Mouse (Mus musculus) adrenal gland, postnatal 14 days (tissue): Measurements from ENCODE around the gene Tmem129. TPM values are rescaled to one million over a fixed set of nuclear protein-coding genes. Genes with fewer than 3 reads are reported as not detected.
A peak's percentile ranks its signal among the peaks of the same experiment; 100 is the strongest.

ENCODE experiments used
- DNase-seq: peaks from one replicate; pipeline ENCODE4 v3.0.0; 2021; ENCODE audit warnings: mixed read lengths
- total RNA-seq: library from RNA; stranded (reverse); gene quantifications from 2 replicates; pipeline ENCODE4 v1.2.3, GENCODE M21; 2021

The Tmem129 gene
- total RNA-seq, 1 experiment from 2014 or later = 20.0 TPM

DNA sequence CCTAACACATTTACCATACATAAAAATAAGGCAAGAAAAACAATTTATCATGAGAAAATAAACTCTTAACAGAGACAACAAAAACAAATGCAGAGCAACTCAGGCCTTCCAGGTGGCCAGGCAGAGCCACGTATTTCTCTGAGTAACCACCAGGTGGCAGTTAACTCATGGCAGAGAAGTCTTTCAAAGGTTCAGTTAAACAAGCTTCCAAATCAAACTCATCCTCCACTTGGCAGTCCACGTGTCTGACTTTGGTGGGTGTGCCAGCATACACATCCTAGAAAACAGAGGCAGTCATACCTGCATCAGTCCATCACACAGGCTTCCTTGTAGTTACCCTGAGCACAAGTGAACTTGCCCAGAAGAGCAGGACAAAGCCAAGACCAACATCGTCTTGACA lies 17.6 kb downstream of the Tmem129 start:
- peak; percentile 59 for DNase-seq

DNA sequence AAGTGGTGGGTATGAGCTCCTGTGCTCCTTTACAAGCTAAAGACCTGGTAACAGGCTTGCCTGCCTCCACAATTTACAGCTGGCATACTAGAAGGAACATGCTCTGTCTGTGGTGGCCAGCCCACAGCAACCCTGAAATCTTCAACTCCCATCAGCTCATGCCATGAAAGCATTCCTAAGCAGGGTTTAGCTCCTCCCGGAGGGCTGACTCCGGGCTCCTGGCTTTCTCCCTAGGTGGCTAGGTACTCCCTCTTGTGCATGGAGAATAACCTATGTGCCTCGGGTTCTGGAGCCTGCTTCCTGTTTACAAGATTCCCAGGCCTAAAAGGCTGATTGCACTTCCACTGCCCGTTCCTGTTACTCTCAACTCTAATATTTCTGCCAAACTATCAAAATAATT lies 19.4 kb downstream of the Tmem129 start:
- no peak for DNase-seq

DNA sequence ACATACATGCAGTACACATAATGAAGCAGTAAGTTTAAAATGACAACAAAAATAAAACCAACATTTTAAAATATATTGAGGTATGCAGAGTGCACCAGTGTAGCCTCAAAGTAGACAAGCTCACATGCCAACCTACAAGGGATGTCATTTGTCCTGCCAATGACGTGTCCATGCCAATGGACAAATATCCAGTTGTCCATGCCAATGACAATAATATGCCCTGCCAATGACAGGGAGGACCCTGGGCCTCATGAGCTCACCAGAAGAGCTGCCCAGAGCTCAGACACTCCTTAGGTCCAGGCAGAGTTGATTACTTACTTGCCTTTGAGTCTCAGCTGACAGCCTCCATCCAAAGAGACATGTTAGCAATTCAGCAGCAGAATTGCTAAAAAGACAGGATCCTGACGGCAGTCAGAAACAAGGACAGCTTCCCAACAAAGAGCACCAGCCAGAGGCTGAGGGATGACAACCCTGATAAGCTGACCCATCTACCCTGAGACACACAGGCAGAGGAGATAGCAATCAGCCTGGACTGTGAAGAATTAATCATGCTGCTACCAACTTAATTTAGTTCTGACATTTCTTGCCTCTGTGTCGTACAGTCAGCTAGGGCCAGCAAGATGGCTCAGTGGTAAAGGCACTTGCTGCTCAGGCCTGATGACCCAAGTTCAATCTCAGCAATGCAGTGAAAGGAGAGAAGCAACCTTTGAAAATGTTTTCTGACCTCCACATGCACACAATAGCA lies 20.4 kb downstream of the Tmem129 start:
- DNase-seq = no peak

DNA sequence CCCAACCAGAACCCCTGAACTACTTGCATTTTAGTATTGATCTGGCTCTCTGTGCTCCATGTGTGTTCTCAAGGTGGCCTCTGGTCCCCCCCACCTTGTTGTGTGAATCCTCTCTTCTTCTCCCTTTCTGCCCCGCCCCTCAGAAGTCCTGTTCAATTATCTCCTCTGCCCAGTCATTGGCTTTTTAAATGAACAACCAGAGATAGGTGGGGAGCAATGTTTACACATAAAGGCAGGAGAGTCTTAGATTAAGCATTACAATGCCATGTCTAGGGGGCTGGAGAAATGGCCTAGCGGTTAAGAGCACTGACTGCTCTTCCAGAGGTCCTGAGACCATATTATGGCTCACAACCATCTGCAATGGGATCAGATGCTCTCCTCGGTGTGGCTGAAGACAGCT lies 22.9 kb downstream of the Tmem129 start:
- DNase-seq = no peak

DNA sequence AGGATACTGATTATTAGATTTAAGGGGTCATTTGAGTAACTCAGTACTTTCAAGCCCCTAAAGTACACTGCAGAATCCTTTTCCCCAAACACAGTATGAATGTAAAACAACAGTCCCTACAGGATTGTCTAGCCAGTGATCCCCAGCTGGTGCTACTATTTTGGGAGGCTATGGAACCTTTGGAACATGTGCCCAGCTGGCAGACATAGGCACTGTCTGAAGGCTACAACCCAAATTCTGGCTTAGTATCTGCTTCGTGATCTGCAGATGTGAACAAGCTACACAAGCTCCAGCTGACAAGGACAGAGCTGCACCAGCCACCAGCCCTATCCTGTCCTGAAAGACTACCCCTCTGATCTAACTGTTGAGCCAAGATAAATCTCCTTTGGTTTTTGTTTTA lies 25.7 kb downstream of the Tmem129 start:
- no peak for DNase-seq

DNA sequence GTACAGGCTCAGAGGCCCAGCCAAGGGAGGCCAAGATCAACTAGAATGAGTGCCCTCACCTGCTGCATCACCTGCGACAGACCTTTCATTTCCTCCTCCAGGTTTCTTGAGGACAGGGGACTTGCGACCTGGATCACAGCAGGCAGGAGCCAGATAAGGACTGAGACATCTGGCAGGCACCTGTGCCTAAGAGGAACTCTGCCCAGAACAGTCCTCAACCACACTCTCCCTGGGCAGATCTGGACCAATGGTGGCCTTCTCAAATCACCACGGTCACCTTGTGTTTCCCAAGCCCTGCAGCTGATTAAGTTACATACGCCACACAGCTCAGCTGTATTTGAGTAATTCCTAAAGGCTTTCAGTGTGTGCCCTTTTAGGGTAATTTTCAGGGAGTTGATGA lies 27.6 kb downstream of the Tmem129 start:
- peak; percentile 21 for DNase-seq

DNA sequence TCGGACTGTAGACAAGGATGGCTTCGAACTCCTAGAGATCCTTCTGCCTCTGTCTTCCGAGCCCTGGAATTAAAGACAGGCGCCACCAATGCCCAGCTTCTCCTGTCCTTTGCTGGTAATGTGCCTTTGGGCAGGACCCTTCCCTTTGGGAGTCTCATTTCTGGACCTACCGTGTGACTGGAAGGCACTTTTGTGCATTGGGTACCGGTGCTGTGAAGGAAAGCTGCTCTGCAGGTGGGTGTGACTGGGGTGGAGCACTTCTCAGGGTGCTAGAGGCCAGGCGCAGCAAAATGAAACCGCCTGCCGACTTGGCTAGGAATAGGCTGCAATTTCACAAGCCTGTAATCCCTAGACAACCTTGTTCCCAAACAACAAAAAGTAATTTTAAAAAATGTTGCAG lies 28.2 kb downstream of the Tmem129 start:
- peak; percentile 61 for DNase-seq

DNA sequence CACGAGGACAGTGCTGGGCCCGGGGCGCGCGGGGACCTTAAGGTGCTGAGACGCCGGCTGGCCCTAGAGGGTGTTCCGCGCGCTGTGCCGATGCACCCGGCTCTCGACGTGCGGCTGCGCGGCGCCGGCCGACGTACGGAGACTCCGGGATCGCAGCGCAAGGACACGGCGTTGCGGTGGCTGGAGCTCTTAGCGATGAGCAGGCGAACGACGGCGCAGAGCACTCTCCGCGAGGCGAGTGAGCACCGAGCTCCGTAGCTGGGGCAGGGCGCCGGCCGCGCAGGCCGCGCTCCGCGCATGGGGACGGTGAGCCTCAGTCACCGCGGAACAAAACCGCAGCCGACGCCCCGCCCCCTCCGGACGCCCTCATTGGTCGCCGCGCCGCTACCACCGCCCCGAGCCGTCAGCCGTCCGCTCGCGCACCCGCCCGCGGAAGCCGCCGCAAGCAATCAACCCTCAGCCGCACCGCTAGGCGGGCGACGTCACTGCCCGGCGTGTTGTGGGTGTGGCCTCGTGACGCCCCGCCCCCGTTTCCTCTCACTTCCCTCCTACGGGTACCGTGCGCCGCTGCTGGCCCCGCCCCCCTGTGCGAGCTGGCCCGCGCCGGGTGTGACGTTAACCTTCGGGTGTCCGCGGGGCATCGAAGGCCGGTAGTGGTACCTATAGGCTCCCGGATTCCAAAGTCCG lies 28.8 kb downstream of the Tmem129 start, which contains the start of the genes Fam53a and Gm9903:
Gene Fam53a (minus strand): TSS at position 335 of the 687 bp plus-strand sequence.
Gene Gm9903 (plus strand): TSS at position 625 of the 687 bp plus-strand sequence.
- peak; percentile 100 for DNase-seq

DNA sequence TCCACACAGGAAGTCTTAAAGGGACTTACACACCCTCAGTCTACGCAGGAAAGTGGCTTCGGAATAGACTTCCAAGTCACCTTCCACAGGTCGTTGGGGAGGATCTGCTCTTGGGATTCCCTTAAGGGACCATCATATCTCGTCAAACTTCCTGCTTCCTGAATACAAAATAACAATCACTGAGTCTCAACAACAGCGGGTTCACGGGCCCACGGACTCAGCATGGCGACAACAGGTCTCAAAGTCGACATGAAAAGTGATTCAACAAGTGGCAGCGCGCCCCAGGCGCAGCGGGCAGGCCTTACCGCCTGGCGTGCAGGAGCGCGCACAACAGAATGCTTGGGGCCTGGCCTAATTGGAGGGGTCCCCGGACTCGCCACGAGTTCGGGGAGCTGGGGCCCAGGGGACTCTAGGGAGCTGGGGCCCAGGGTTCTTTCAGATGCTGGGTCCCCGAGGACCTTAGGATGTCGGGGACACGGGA lies 29.4 kb downstream of the Tmem129 start:
- peak; percentile 72 for DNase-seq

DNA sequence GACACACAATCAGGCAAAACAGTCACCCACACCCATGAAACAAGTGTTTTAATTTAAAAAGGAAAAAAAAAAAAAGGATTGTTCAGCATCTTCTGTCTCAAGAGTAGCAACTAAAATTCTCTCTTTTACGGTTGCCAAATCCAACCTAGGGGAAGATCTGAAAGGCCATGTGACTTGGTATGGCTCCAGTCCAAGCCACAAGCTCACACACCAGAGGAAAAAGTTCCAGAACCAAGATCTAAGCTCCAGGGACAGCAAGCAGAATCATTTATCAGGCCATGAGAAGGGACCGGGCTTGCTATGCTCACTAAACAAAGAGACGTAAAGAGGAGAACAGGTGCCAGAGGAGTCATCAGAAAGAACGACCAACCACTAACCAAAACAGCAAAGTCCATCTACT lies 30.2 kb downstream of the Tmem129 start:
- peak; percentile 43 for DNase-seq

DNA sequence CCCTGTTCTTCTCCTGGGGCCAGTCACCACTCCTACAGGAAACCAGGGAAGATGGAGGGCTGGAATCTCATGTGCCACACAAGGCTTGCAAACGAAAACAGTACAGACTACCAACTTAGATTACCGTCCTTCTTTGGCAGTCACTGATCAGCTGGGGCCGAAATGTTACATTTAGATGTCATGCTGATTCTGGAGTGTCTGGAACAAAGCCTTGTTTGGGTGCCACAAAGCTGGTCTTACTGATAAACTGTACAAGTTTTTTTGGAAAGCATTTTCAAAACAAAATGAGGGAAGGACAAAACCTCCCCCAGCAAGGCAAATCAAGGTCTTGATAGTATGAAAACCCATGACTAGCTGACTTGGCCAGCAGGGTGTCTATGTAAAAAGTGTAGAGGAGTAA lies 34.5 kb downstream of the Tmem129 start:
- DNase-seq = no peak

DNA sequence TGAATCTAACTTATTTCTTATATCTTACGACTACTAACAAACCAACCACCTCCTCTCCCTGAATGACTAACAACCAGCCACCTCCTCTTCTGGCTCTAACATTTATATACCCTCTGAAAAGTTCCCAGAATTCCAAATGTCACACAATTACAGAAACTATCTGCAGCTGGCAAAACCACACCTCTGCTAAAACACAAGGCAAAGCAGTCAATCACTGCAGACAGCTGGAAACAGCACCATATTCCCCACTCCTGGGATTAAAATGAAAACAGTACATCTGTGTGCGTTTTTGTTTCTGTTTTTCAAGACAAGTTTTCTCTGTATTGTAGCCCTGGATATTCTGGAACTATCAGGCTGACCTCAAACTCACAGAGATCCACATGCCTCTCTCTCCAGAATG lies 35.5 kb downstream of the Tmem129 start:
- DNase-seq = no peak

DNA sequence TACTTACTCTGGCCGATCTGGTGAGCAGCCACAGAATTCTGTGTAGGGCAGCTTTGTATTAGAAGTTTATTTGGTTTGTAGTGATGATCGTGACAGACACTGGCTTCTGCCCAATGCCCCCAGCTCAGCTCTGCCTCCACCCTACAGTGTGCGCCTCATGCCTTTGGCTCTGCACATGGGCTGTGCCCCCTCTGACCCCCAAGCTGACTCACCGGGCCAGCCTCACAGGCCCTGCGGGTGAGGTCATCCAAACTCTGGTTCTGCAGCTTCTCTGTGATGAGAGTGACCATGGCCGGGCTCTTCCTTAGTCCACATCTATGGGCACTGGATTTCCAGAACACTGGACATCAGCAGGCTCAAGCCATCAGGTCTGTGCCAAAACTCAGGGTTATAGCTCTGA lies 43.8 kb downstream of the Tmem129 start:
- DNase-seq = peak; percentile 62

DNA sequence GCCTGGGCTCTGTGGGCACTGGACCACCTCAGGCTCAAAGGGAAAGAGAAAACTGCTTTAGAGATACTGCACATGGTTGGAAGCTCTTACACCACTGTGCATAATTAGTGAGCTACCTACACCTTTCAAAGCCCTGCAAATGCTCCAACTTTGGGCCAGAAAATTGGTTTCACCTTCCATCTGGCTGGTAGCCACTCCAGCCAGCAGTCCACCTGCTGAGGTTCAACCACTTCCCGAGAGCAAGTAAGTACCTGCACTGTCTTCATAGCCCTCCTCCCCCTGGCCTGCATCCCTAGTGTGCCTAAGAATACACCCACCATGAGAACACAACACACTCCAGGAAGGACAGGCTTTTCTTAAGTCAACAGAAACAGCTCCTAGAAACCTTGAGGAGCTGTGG lies 46.4 kb downstream of the Tmem129 start:
- DNase-seq = no peak

DNA sequence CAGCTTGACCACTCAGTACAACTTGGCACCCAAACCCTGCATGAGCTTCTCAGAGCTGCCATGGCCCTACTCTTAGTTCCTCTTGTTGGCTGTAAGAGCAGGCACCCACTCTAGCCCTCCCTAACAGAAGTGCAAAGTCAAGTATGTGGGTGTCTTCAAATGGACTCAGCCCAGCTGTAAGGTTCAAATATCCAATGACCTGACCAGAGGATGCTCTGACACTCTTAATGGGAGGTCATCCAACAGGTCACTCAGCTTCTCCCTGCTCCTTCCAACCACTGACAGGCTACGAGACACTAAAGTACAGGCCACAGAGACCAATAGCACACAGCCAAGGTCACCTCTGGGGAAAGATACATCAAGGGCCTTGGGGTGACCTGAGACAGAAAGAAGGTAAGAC lies 49.0 kb downstream of the Tmem129 start:
- DNase-seq = no peak

DNA sequence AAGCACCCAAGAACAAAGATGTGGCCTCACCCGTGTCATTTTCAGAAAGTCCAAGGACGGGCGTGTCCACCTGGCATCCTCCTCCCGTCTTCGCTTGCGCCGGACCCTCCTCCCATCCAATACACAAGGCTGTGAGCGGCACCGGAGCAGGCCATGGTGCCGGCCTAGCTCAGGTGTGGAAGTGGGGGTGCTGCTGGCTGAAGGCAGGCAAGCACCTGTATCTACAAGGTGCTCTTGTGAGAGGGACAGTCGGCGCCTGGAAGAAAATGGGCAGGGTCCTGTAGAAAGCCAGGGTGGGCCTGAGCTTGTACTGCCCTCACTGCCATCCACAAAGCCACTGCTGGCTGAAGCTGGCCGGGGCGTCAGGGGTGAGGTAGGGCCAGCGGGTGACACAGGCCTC lies 50.8 kb downstream of the Tmem129 start:
- no peak for DNase-seq

DNA sequence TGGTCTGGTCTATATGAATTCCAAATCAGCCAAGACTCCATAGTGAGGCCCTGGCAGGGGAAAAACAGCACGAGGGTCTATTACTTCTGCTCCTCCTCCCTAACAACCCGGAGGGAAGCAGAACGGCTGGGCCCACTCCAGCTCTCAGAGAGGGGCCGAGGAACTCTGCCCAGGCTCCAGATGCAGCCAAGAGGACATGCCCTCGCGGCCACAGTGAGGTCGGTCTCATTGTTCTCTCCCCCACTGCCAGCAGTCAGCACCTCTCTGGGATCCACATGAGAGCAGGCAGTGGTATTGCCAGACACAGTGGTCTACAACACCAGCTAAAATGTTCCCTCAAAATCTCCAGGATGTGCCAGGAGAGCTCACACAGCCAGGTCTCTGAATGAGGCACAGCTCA lies 51.6 kb downstream of the Tmem129 start:
- DNase-seq = no peak

DNA sequence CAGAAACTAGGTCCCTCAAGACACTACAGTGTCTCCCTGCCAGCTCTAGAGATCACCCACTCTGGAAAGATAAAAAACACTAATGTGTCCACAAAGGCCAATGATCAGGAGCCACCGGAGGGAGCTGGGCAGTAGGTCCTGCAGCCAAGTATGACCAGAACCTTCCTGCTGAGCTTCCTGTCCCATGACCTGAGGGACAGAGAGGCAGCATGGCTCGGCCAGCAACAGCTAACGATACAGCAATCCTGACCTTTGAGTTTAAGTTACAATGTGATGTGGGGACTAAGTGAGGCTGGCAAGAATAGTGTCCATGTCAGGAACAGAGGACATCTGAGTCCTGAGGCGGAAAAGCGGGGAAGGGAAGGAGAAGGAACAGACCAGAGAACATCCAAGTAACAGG lies 52.9 kb downstream of the Tmem129 start:
- no peak for DNase-seq

Other genes starting within 250 kb of the Tmem129 start
- not detected in 2 replicates for gene Nkx1-1, start 224.4 kb downstream of the Tmem129 start, total RNA-seq
- 26.8 and 27.6 TPM in 2 replicates for gene Fam53a, start 28.8 kb downstream of the Tmem129 start, total RNA-seq
- gene Gm9903, start 28.5 kb downstream of the Tmem129 start, total RNA-seq = 0.44 and 0.49 TPM in 2 replicates
- gene Slbp, start 5.8 kb downstream of the Tmem129 start, total RNA-seq = 53.5 and 61.1 TPM in 2 replicates
- 16.8 and 23.8 TPM in 2 replicates for gene Tacc3, start 288 bp downstream of the Tmem129 start, total RNA-seq
- 6.4 and 7.8 TPM in 2 replicates for gene Fgfr3, start 63.3 kb upstream of the Tmem129 start, total RNA-seq
- 160 and 173 TPM in 2 replicates for gene Letm1, start 124.4 kb upstream of the Tmem129 start, total RNA-seq
- 52.4 and 55.2 TPM in 2 replicates for gene Nsd2, start 162.3 kb upstream of the Tmem129 start, total RNA-seq